Mouse (Mus musculus): ENCODE results near the gene Sh3rf3.

Gene Sh3rf3

DNA sequence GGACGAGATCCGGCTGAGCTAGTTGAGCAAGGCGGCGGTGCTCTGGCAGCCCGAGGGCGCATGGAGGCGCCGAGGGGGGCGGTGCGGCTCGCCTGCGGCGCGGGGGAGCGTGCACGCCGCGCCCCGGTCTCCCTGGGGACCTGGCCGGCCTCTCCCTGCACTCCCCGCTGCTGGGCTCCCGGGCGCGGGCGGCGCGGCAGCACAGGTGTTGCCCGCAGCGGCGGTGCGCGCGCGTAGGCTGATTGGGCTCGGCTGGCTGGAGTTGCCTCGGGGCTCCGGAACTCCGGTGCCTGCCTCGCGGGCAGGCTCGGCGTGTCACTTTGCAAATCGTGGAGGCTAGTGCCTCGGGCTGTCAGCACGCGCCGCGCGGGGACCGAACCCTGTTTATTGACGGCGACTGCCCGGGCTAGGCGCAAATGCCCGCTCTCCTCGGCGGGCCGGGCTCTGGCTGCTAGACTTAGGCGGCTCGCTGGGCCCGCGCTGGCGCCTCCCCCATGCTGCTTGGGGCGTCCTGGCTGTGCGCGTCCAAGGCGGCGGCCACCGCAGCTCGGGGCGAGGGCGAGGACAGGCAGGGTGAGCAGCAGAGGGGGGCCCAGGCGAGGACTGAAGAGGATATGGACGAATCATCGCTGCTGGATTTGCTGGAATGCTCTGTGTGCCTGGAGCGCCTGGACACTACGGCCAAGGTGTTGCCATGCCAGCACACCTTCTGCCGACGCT, at the start of gene Sh3rf3:
Gene Sh3rf3 (plus strand): TSS at position 279 of the 720 bp plus-strand sequence.
- peak; percentile 11 to 38 for DNase-seq (ENCODE audit: inconsistent age in 2 of 2, low spot score in 1 of 2)

DNA sequence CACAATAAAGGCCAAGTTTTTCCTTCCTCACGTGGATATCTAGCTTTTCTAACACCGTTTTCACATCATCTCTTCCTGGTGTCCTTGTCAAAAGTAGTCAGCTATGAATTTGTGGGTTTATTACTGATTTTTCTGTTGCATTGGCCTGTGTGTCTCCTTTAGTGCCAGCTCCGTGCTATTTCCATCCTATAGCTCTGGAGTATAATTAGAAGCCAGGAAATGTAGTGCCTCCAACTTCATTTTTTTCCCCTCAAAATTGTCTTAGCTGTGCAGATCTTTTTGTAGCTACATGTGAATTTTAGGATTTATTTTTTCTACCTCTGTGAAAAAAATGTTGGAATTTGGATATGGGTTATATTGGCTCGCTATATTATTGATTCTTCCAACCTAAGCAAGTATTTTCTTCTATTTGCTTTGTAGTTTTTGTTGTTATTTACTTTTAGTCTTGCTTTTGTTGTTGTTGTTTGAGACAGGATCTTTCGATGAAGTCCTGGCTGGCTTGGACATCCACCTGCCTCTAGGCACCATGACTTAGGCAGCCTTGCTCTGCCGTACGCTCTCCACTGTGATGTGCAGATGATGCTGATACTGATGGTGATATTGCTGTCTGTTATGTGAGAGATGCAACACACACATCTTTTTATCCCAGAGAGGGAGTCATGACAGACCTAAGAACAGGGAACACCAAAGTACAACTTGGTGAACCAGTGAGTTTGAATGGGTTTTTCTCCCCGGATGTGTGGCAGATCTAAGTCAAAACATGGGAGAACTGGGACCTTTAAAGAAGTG, 24.5 kb upstream of the Sh3rf3 start:
- peak in 1 of 2 experiments; percentile 6 for DNase-seq (ENCODE audit: inconsistent age in 2 of 2, low spot score in 1 of 2)

DNA sequence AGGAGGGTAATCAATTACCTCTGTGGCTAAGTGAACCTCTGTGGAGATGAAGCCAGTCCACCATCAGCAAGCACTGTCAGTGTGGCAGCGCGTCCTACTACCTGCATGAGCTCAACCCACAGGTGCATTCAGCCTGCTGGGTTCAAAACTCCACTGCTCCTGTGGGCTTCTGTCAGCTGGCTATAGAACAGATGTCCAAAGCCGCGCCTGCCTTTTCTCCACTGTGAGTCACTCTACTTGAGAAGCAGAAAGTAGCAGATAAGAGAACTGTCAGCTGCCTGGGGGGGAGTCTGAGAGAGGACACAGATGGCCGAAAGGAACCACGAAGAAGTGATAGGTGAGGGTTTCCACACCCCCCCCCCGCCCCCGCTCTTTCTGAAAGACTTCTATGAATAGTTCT, 15.6 kb upstream of the Sh3rf3 start:
- no peak for DNase-seq (ENCODE audit: inconsistent age in 2 of 2, low spot score in 1 of 2)

DNA sequence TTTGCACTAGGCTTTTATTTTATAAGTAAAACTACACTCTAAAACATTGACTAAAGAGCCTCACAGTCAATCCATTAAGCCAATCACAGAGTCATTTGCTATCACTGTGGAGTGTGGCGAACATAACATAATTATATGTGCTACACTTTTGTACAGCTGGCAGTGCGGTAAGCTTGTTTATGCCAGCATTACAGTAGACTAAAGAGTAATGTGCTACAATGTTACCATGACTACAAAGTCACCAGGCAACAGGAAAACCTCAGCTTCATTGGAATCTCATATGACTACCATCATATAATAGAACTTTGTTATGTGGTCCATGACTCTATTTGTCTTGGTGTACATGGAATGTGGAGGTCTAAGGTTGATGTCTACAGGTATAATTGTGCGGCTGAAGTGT, 15.0 kb upstream of the Sh3rf3 start:
- no peak for DNase-seq (ENCODE audit: inconsistent age in 2 of 2, low spot score in 1 of 2)

- no peak for DNase-seq (ENCODE audit: inconsistent age in 2 of 2, low spot score in 1 of 2)
Observed at GRCm38 (mm10) chr10:58800996-58801433, 12.1 kb upstream of the Sh3rf3 start.

DNA sequence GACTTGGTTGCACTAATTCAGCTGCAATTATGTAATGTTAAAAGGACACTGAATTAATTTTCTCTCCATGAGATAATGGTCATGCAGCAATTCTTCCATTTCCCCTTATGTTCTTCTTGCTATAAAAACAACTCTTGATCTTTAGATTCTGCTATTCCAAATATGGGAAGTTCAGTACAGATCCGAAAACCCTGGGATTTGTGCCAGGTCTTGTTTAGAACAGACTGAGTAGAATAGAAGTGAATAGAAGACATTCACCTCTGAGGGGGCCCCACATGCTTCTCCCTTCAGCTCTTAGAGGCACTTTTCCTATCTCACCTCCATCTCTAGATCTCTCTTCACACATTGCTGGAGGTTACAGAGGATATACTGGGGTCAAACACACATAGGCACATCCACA, 10.8 kb upstream of the Sh3rf3 start:
- no peak for DNase-seq (ENCODE audit: inconsistent age in 2 of 2, low spot score in 1 of 2)

DNA sequence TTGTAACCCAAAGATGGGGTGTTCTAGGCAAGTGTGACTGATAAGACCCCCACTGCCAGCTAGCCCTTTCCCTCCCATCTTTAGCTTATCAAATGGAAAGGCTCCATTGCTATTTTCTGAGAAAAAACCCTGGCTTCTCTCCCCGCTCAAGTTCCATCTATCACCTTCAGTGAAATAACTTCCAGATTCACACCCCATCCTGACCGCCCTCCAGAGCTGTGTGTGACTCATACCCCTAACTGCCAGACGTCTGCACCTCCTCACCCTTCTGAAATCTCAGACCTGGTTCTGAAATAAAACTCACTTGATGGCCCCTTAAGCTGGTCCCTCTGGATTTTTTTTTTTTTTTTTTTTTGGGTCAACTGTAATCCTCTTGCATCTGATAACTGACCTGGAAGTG, 5.2 kb upstream of the Sh3rf3 start:
- DNase-seq (ENCODE audit: inconsistent age in 2 of 2, low spot score in 1 of 2), result no peak

DNA sequence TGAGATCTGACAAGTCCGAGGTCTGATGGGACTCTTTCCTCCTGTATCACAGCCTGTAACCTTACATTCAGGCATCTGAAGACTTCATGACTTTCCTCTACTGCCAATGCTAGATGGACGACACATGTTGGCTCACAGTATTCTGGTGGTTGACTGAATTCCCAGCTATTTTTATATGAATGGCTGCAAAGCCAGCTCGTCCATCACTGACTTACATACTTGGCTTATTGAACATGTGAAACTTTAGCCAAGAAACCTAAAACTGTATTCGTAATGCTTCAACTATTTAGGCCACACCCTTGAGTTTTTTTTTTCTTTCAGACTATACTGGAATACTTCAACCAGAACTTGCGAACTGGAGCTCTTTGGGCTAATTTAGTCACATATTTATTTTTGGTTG, 3.0 kb upstream of the Sh3rf3 start:
- no peak for DNase-seq (ENCODE audit: inconsistent age in 2 of 2, low spot score in 1 of 2)

- DNase-seq (ENCODE audit: inconsistent age in 2 of 2, low spot score in 1 of 2), result peak; percentile 72 to 89
Observed at GRCm38 (mm10) chr10:58812210-58813080, 714 bp upstream of the Sh3rf3 start.

DNA sequence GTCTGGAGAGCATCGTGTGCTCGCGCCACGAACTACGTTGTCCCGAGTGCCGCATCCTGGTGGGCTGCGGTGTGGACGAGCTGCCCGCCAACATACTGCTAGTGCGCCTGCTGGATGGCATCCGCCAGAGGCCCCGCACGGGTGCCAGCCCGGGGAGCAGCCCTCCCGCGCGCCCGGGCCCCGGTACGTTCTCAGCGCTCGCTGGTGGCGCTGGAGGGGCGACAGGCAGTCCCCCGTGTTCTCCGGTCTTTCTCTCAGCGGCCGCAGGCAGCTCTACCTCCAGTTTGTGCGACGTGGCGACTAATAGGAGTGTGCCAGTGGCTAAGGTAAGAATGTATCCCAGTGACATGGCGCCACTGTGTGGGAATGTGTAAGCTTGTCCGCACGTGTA, 637 bp downstream of the Sh3rf3 start:
- peak in 1 of 2 experiments; percentile 19 for DNase-seq (ENCODE audit: inconsistent age in 2 of 2, low spot score in 1 of 2)

DNA sequence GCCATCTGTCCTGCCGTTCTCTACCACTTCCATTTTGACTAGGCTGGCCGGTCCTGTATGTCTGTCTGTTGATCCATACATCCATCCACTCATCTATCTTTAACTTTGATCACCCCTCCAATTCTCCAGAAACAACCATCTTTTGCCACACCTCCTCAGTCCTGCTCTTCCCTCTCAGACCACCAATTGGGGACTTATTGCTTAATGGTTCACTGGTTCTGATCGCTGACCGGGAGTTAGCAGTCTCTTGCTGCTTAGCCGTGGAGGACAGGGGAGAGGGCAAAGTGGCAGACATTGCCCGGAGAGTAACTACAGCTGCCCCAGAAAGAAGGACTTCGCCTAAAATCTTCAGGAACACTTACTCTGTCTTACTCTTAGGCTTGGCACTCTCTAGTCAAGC, 1.3 kb downstream of the Sh3rf3 start:
- DNase-seq (ENCODE audit: inconsistent age in 2 of 2, low spot score in 1 of 2), result no peak

- DNase-seq (ENCODE audit: inconsistent age in 2 of 2, low spot score in 1 of 2), result no peak
Observed at GRCm38 (mm10) chr10:58824016-58824568, 10.9 kb downstream of the Sh3rf3 start.

DNA sequence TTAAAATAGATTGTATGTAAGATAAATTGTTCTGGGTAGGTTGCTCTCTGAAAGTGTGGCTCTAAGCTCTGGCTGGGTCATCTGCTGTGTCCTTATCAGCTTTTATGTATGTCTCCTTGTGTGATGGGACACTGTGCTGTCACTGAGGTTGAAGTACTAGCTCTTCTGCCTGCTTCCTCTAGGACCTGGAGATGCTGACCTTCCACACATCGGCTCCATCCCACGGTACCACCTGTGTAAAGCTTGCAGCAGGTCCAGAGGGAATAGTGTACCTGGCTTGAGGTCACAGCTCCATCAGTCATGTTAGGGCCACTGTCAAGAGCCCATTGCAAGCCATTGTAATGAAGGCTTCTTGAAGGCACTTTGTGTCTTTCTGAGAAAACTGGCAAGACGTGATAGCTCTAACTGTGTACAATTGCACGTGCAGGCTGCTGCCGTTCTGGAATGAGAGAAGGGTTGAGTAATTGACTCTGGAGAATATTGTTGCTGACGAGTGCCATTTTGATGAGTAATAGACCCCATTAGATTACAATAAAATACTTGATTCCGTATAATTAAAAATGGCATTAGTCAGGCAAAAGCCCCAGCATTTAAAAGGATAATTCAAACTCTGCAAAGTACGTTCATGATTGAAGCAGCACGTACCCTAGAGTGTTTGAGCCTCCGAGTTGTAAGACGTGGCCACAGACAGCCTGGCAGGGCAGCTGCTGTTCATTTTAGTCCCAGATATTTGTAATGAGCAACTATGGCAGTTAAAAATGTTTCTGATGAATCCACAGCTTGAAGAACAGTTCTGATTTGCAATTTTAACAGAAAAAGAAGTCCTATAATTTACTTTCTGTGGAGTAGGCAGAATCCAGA, 16.3 kb downstream of the Sh3rf3 start:
- no peak for DNase-seq (ENCODE audit: inconsistent age in 2 of 2, low spot score in 1 of 2)

GRCm38 (mm10) chr10:58833146-58833545, 20.0 kb downstream of the Sh3rf3 start:
- no peak for DNase-seq (ENCODE audit: inconsistent age in 2 of 2, low spot score in 1 of 2)

DNA sequence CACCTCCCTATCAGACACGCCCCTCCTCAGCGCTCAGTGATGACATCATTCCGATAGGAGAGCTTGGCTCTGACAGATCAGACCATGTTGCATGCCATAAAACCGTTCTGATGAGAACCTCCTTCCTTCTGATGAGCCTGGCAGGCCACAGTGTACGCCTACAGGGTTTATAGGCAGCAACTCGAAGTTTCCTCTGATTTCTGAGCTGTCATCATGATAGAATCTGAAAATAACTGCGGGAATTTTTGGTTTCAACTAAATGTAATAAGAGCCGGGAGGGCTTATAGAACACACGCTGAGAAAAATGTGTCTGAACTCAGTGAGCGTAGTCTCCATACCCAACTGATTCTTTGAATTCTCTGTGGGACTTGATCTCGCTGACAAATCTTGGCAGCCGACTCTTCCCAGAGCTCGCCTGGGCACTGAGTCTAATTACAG, 20.6 kb downstream of the Sh3rf3 start:
- DNase-seq (ENCODE audit: inconsistent age in 2 of 2, low spot score in 1 of 2), result no peak

DNA sequence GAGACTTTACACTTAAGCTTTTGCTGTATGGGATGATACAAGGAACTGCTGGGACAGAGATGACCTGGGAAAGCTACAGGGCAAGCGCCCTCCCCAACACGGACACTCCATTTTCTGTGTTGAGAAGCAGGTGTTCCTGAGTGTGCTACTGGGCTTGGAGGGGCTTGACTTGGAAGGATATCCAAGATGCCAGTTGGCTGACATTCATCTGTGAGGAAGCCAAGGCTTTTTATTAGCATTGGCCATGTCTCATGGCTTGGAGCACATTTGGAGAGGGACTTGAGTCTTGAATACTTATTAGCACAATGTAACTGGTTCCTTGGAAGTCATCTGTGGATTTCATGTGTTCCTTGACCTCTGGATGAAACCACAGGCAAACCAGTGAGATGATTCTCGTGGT, 23.2 kb downstream of the Sh3rf3 start:
- DNase-seq (ENCODE audit: inconsistent age in 2 of 2, low spot score in 1 of 2), result no peak

DNA sequence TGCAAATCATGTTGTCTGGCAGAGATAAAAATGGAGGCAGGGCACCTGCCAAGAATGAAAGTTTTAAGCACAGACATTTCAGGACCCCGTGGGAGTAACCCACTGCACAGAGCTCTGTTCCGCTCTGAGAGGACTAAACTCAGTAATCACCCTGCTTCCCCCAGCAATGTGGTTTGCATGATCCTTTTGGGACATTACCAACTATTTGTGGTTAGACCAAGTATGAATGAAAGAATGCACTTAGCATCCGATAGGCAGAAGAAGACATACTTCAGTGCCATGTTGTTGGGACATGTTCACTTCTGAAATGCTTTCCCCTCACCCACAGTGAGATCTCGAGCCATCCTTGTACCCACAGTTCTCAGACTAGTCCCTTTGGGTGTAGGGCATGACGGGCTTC, 24.3 kb downstream of the Sh3rf3 start:
- DNase-seq (ENCODE audit: inconsistent age in 2 of 2, low spot score in 1 of 2), result no peak

GRCm38 (mm10) chr10:58841945-58842344, 28.8 kb downstream of the Sh3rf3 start:
- no peak for DNase-seq (ENCODE audit: inconsistent age in 2 of 2, low spot score in 1 of 2)

DNA sequence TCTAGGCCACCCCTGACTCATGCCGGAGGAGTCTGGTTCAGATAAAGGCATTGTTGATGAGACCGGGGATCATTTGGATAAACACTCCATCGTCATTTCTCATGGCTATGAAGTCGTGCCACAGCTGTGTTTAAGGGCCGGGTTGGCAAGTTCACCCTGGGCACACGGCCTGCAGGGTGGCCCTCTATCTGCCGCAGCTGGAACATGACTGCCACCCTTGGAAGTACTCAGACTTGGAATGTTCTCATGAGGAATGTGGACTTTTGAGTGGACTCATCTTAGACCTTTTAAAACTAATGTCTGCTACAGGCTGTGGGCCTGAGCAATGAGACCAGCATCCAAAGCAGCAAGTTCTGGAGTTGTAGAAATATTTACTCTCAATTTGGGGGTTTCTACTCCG, 29.9 kb downstream of the Sh3rf3 start:
- no peak for DNase-seq (ENCODE audit: inconsistent age in 2 of 2, low spot score in 1 of 2)

DNA sequence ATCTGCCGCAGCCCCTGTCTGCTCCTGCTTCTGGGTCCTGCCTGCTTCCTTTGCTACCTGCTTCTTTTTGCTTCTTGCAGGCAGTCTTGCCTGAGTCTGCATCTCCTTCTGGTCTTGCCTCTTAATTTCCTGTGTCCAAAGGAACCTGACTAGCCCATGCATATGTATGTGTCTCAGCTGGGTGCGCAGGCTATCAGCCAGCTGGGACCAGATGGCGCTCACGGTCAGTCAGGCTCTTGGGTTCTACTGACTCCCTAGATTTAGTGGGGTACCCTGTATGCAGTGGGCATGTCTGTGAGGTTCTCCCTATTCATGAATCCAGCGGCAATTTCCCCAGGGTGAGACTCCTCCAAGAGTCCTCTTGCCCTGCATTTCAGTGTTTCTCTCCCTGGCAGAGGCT, 35.0 kb downstream of the Sh3rf3 start:
- DNase-seq (ENCODE audit: inconsistent age in 2 of 2, low spot score in 1 of 2), result no peak

Data from adrenal gland, adult (tissue).